Mouse (Mus musculus) cerebellum, adult 8-10 months (tissue): ENCODE results near the gene Myog.
A peak's percentile ranks its signal among the peaks of the same experiment; 100 is the strongest.

Source experiments
- DNase-seq: peaks from one replicate; pipeline ENCODE4 v3.0.0; 2022

Gene Myog

GRCm38 (mm10) chr1:134331879-134332635 lies 42.3 kb downstream of the Myog start:
- DNase-seq, result peak; percentile 90

GRCm38 (mm10) chr1:134332770-134333271 lies 43.0 kb downstream of the Myog start, which contains the start of gene Ppfia4:
Ppfia4 (minus strand) TSS chr1:134332928.
- peak; percentile 71 for DNase-seq

GRCm38 (mm10) chr1:134333371-134334110 lies 43.8 kb downstream of the Myog start:
- peak; percentile 36 for DNase-seq

- peak; percentile 38 for DNase-seq
Measured at GRCm38 (mm10) chr1:134334111-134334827, 44.5 kb downstream of the Myog start.

- DNase-seq, result peak; percentile 86
Measured at GRCm38 (mm10) chr1:134335211-134335923, 45.6 kb downstream of the Myog start.

- peak; percentile 78 for DNase-seq
Measured at GRCm38 (mm10) chr1:134335924-134336810, 46.4 kb downstream of the Myog start.

GRCm38 (mm10) chr1:134336958-134337710 lies 47.3 kb downstream of the Myog start:
- peak; percentile 31 for DNase-seq

- peak; percentile 17 for DNase-seq
Measured at GRCm38 (mm10) chr1:134339162-134339561, 49.4 kb downstream of the Myog start.

- no peak for DNase-seq
Measured at GRCm38 (mm10) chr1:134339757-134340619, 50.2 kb downstream of the Myog start.

- no peak for DNase-seq
Measured at GRCm38 (mm10) chr1:134341641-134342277, 52.0 kb downstream of the Myog start.
